Mouse (Mus musculus) embryonic facial prominence, embryonic 12.5 days (tissue): ENCODE measurements around the gene Uaca. TPM values are rescaled to one million over a fixed set of nuclear protein-coding genes. Genes with fewer than 3 reads are reported as not detected.
A peak's percentile ranks its signal among the peaks of the same experiment; 100 is the strongest.
"Not testable (repeated sequence)": the region's sequence is repeated elsewhere in the genome, so short reads cannot be mapped to it uniquely, and the experiment has no call there.

Experiments used
- ATAC-seq: fragments of 200-750 bp; cut with Nextera tagmentation; 2 replicates; pipeline ENCODE4 v1.8.0; 2017; ENCODE audit not compliant: insufficient number of reproducible peaks, insufficient read depth, low FRiP score, low TSS enrichment
- H3K27ac ChIP-seq: fragments of 300-500 bp; sonication (generic); 2 replicates; pipeline ENCODE4 v1.5.1; 2016; ENCODE audit warnings: mild to moderate bottlenecking
- H3K27me3 ChIP-seq: fragments of 300-500 bp; sonication (generic); 2 replicates; pipeline ENCODE4 v1.6.1; 2016; ENCODE audit warnings: mild to moderate bottlenecking, moderate library complexity
- H3K36me3 ChIP-seq: fragments of 300-500 bp; sonication (generic); 2 replicates; pipeline ENCODE4 v1.6.1; 2016; ENCODE audit warnings: mild to moderate bottlenecking
- H3K4me1 ChIP-seq: fragments of 300-500 bp; sonication (generic); 2 replicates; pipeline ENCODE4 v1.6.1; 2016
- H3K4me2 ChIP-seq: fragments of 300-500 bp; sonication (generic); replicated peaks from 2 replicates; pipeline ENCODE4 v1.6.1; 2016; ENCODE audit warnings: mild to moderate bottlenecking, moderate library complexity
- H3K4me3 ChIP-seq: fragments of 300-500 bp; sonication (generic); 2 replicates; pipeline ENCODE4 v1.5.1; 2016; ENCODE audit warnings: mild to moderate bottlenecking
- H3K9ac ChIP-seq: fragments of 300-500 bp; sonication (generic); 2 replicates; pipeline ENCODE4 v1.6.1; 2016; ENCODE audit warnings: mild to moderate bottlenecking, moderate library complexity
- H3K9me3 ChIP-seq: fragments of 300-500 bp; sonication (generic); 2 replicates; pipeline ENCODE4 v1.6.1; 2016; ENCODE audit warnings: mild to moderate bottlenecking, moderate library complexity
- WGBS: fragments of 180-500 bp; shearing (Covaris S2); methylation state at CpG from one replicate; pipeline ENCODE4 v1.1.7; 2016; 5-methylcytosine and 5-hydroxymethylcytosine counted together
- polyA plus RNA-seq: library from polyadenylated mRNA; unstranded; fragments of >200 nt; fragmentation: Nextera tagmentation; extraction: Ambion mirVana; gene quantifications from 2 replicates; pipeline ENCODE4 v1.2.1, GENCODE M21; 2016

Uaca gene
- polyA plus RNA-seq, 1 experiment from 2014 or later = 37.1 TPM

- no peak for ATAC-seq
- Histone ChIP-seq H3K9me3 (no peaks in the 10 kb centered on the region), H3K27me3 (no peaks in the 10 kb centered on the region), H3K27ac (no peak overlapping the region), H3K4me2 (no peak overlapping the region), H3K9ac (no peak overlapping the region), H3K4me3 (no peak overlapping the region), H3K36me3 (no peaks in the 10 kb centered on the region), H3K4me1 (peaks cover 4% of the 10 kb centered on the region; the same call in 1 of the 2 replicates)
- WGBS = 76% methylated on average over 6 of the region's 6 CpGs
Measured at GRCm38 (mm10) chr9:60797126-60797525, 2.8 kb downstream of the Uaca start.

GRCm38 (mm10) chr9:60799061-60799460 lies 4.7 kb downstream of the Uaca start:
- Histone ChIP-seq H3K4me2 (no peak overlapping the region), H3K36me3 (no peaks in the 10 kb centered on the region), H3K4me1 (no peaks in the 10 kb centered on the region), H3K9me3 (no peaks in the 10 kb centered on the region), H3K27ac (no peak overlapping the region), H3K9ac (no peak overlapping the region), H3K27me3 (no peaks in the 10 kb centered on the region), H3K4me3 (no peak overlapping the region)
- no peak for ATAC-seq
- 31% methylated on average over 10 of the region's 10 CpGs for WGBS

GRCm38 (mm10) chr9:60800663-60801382 lies 6.5 kb downstream of the Uaca start:
- no peaks in the 10 kb centered on the region for H3K27me3 ChIP-seq
- no peaks in the 10 kb centered on the region for H3K36me3 ChIP-seq
- no peak overlapping the region for H3K4me2 ChIP-seq
- no peak overlapping the region for H3K27ac ChIP-seq
- no peak for ATAC-seq
- WGBS = 81% methylated on average over 8 of the region's 8 CpGs
- H3K9me3 ChIP-seq = no peaks in the 10 kb centered on the region
- H3K4me1 ChIP-seq = no peaks in the 10 kb centered on the region
- H3K4me3 ChIP-seq = no peak overlapping the region
- H3K9ac ChIP-seq = no peak overlapping the region

GRCm38 (mm10) chr9:60801746-60802145 lies 7.4 kb downstream of the Uaca start:
- Histone ChIP-seq H3K4me3 (no peak overlapping the region), H3K36me3 (no peaks in the 10 kb centered on the region), H3K27ac (no peak overlapping the region), H3K4me1 (no peaks in the 10 kb centered on the region), H3K27me3 (no peaks in the 10 kb centered on the region), H3K9ac (no peak overlapping the region), H3K4me2 (no peak overlapping the region), H3K9me3 (no peaks in the 10 kb centered on the region)
- no peak for ATAC-seq
- 76% methylated on average over 1 of the region's 1 CpGs for WGBS

GRCm38 (mm10) chr9:60802341-60802740 lies 8.0 kb downstream of the Uaca start:
- no peak overlapping the region for H3K27ac ChIP-seq
- H3K9me3 ChIP-seq = no peaks in the 10 kb centered on the region
- no peaks in the 10 kb centered on the region for H3K27me3 ChIP-seq
- H3K4me2 ChIP-seq = no peak overlapping the region
- no peaks in the 10 kb centered on the region for H3K4me1 ChIP-seq
- H3K4me3 ChIP-seq = no peak overlapping the region
- no peak overlapping the region for H3K9ac ChIP-seq
- H3K36me3 ChIP-seq = no peaks in the 10 kb centered on the region
- ATAC-seq = no peak
- 90% methylated on average over 5 of the region's 5 CpGs for WGBS

- ATAC-seq = no peak
- H3K36me3 ChIP-seq = no peaks in the 10 kb centered on the region
- 88% methylated on average over 2 of the region's 2 CpGs for WGBS
- no peak overlapping the region for H3K9ac ChIP-seq
- no peak overlapping the region for H3K27ac ChIP-seq
- no peaks in the 10 kb centered on the region for H3K27me3 ChIP-seq
- H3K4me1 ChIP-seq = no peaks in the 10 kb centered on the region
- H3K4me2 ChIP-seq = no peak overlapping the region
- no peaks in the 10 kb centered on the region for H3K9me3 ChIP-seq
- no peak overlapping the region for H3K4me3 ChIP-seq
Measured at GRCm38 (mm10) chr9:60806021-60806420, 11.7 kb downstream of the Uaca start.

GRCm38 (mm10) chr9:60807996-60808395 lies 13.7 kb downstream of the Uaca start:
- Histone ChIP-seq H3K4me1 (no peaks in the 10 kb centered on the region), H3K36me3 (no peaks in the 10 kb centered on the region), H3K9ac (no peak overlapping the region), H3K4me2 (no peak overlapping the region), H3K27me3 (no peaks in the 10 kb centered on the region), H3K4me3 (no peak overlapping the region), H3K9me3 (no peaks in the 10 kb centered on the region), H3K27ac (no peak overlapping the region)
- WGBS = 81% methylated on average over 5 of the region's 5 CpGs
- no peak for ATAC-seq

- H3K4me2 ChIP-seq = peak overlapping the region; percentile 31
- no peaks in the 10 kb centered on the region for H3K9me3 ChIP-seq
- H3K36me3 ChIP-seq = no peaks in the 10 kb centered on the region
- peaks cover 23% of the 10 kb centered on the region for H3K4me1 ChIP-seq
- H3K9ac ChIP-seq = no peak overlapping the region
- peak overlapping the region; percentile 71 for H3K27ac ChIP-seq
- ATAC-seq = no peak
- H3K27me3 ChIP-seq = no peaks in the 10 kb centered on the region
- H3K4me3 ChIP-seq = no peak overlapping the region
- WGBS = 12% methylated on average over 11 of the region's 11 CpGs
Measured at GRCm38 (mm10) chr9:60813139-60813880, 19.0 kb downstream of the Uaca start.

GRCm38 (mm10) chr9:60815502-60815901 lies 21.2 kb downstream of the Uaca start:
- H3K36me3 ChIP-seq = no peaks in the 10 kb centered on the region
- no peak for ATAC-seq
- WGBS = 87% methylated on average over 8 of the region's 8 CpGs

GRCm38 (mm10) chr9:60817585-60817984 lies 23.2 kb downstream of the Uaca start:
- no peaks in the 10 kb centered on the region for H3K36me3 ChIP-seq
- 84% methylated on average over 5 of the region's 5 CpGs for WGBS
- H3K27me3 ChIP-seq = no peaks in the 10 kb centered on the region
- H3K27ac ChIP-seq = no peak overlapping the region
- no peak overlapping the region for H3K4me2 ChIP-seq
- H3K9ac ChIP-seq = no peak overlapping the region
- peaks cover 24% of the 10 kb centered on the region for H3K4me1 ChIP-seq
- H3K9me3 ChIP-seq = no peaks in the 10 kb centered on the region
- no peak for ATAC-seq
- H3K4me3 ChIP-seq = no peak overlapping the region

More at GRCm38 (mm10) chr9:60815502-60815901, 21.2 kb downstream of the Uaca start:
- Histone ChIP-seq H3K9me3 (no peaks in the 10 kb centered on the region), H3K27me3 (no peaks in the 10 kb centered on the region), H3K9ac (no peak overlapping the region), H3K4me1 (peaks cover 24% of the 10 kb centered on the region), H3K4me2 (no peak overlapping the region), H3K4me3 (no peak overlapping the region), H3K27ac (no peak overlapping the region)

- H3K27ac ChIP-seq, H3K27me3 ChIP-seq, ATAC-seq, H3K9me3 ChIP-seq, H3K4me2 ChIP-seq, H3K4me3 ChIP-seq, H3K36me3 ChIP-seq, H3K9ac ChIP-seq: not testable (repeated sequence)
- peaks cover 19% of the 10 kb centered on the region for H3K4me1 ChIP-seq
- 48% methylated on average over 8 of the region's 8 CpGs for WGBS
Measured at GRCm38 (mm10) chr9:60818582-60818981, 24.2 kb downstream of the Uaca start.

- Histone ChIP-seq H3K9ac (no peak overlapping the region), H3K27ac (no peak overlapping the region), H3K4me1 (peaks cover 11% of the 10 kb centered on the region), H3K4me3 (no peak overlapping the region), H3K36me3 (no peaks in the 10 kb centered on the region), H3K27me3 (no peaks in the 10 kb centered on the region), H3K4me2 (no peak overlapping the region), H3K9me3 (no peaks in the 10 kb centered on the region)
- WGBS = 15% methylated on average over 1 of the region's 1 CpGs
- no peak for ATAC-seq
Measured at GRCm38 (mm10) chr9:60819340-60819739, 25.0 kb downstream of the Uaca start.
